ENCODE assay signal across 7 mouse cellular contexts in the genomic region with DNA sequence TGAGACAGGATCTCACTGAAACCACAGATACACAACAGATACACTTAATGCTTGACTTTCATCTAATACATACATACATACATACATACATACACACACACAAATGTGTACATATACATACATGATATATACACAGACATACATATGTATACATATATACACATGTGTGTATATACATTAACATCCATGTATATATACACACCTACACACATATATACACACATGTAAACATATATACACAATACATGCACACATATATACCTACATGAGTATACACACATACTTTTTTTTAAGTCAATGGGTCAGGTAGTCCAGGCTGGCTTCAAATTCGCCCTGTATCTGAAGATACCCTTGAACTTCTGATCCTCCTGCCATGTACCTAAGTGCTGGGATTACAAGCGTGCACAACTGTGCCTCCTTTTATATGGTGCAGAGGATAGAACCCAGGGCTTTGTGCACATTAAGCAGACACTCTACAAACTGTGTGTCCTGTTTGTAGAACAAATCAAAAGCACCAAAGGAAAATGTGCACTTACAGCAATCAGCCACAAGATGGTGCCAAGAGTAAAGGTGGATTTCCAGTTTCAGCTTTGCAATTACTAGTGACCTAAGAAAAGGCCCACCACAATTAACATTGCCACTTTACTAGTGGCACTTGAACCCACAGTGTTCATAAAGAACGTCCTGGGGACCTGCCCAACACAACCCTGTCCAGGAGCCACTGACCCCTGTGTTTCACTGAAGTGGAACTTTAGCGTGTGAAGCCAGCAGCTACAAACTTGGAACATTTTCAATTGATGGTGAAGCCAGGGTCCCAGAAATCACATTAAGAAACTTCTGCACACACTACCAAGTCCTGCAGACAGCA. TPM values are rescaled to one million over a fixed set of nuclear protein-coding genes. Genes with fewer than 3 reads are reported as not detected.
DNase-seq lines count a peak whose midpoint lies in the region; ATAC-seq and TF ChIP-seq lines count a peak whose summit lies in the region.
"Not testable (repeated sequence)": the region's sequence is repeated elsewhere in the genome, so short reads cannot be mapped to it uniquely, and the experiment has no call there.

No protein-coding gene starts in this region.

- not testable (repeated sequence) for TF ChIP-seq CTCF in Patski (IDR thresholded peaks at IDR 0.05)

- not testable (repeated sequence) for H3K9ac ChIP-seq in forebrain, embryonic 11.5 days (ENCODE audit: low read length); heart, embryonic 12.5 days; hindbrain, embryonic 16.5 days (ENCODE audit: low read depth, low read length); limb, embryonic 12.5 days (replicated peaks); neural tube, embryonic 11.5 days (ENCODE audit: low read length)

- in situ Hi-C loops in Patski (cut with MboI; ENCODE audit: low pct_unique_long_range_greater_than_20kb), result not testable (repeated sequence)

- H3K9me3 ChIP-seq in forebrain, embryonic 11.5 days (ENCODE audit: control insufficient read depth, low read length); heart, embryonic 12.5 days (replicated peaks); hindbrain, embryonic 16.5 days (ENCODE audit: control insufficient read depth, low read length); limb, embryonic 12.5 days; neural tube, embryonic 11.5 days (ENCODE audit: control insufficient read depth, low read length): not testable (repeated sequence)

- not testable (repeated sequence) for H3K27me3 ChIP-seq in Patski; forebrain, embryonic 11.5 days (ENCODE audit: control insufficient read depth, insufficient read depth, low read length); heart, embryonic 12.5 days (replicated peaks); hindbrain, embryonic 16.5 days (replicated peaks; ENCODE audit: control insufficient read depth, insufficient read depth, low read length); limb, embryonic 12.5 days; neural tube, embryonic 11.5 days (ENCODE audit: control insufficient read depth, insufficient read depth, low read length)

- no CpG with 5 or more reads among the region's 4 CpGs for WGBS in forebrain, embryonic 11.5 days
- no CpG with 5 or more reads among the region's 4 CpGs for WGBS in heart, embryonic 12.5 days
- no CpG with 5 or more reads among the region's 4 CpGs for WGBS in hindbrain, embryonic 16.5 days
- WGBS in limb, embryonic 12.5 days, result no CpG with 5 or more reads among the region's 4 CpGs
- WGBS in neural tube, embryonic 11.5 days, result no CpG with 5 or more reads among the region's 4 CpGs

- H3K4me1 ChIP-seq in forebrain, embryonic 11.5 days (replicated peaks; ENCODE audit: control insufficient read depth, insufficient read depth, low read length); heart, embryonic 12.5 days (replicated peaks); hindbrain, embryonic 16.5 days (ENCODE audit: control insufficient read depth, insufficient read depth, low read depth, low read length); limb, embryonic 12.5 days (replicated peaks); neural tube, embryonic 11.5 days (ENCODE audit: control insufficient read depth, insufficient read depth, low read length): not testable (repeated sequence)

- peak; percentile 18 for ATAC-seq in Patski
- peak; percentile 44; the same call in 1 of the 2 replicates for ATAC-seq in forebrain, embryonic 11.5 days (replicated peaks; ENCODE audit: low FRiP score)
- peak; percentile 26; the same call in 1 of the 2 replicates for ATAC-seq in heart, embryonic 12.5 days (ENCODE audit: insufficient number of reproducible peaks, low FRiP score)
- ATAC-seq in hindbrain, embryonic 16.5 days, result peak; percentile 57
- ATAC-seq in limb, embryonic 12.5 days (ENCODE audit: insufficient number of reproducible peaks, insufficient read depth, low FRiP score, low TSS enrichment, low read depth), result peak; percentile 29; the same call in 1 of the 2 replicates
- peak; percentile 51; the same call in 1 of the 2 replicates for ATAC-seq in megakaryocyte-erythroid progenitor cell, adult 5-6 weeks (replicated peaks; ENCODE audit: low FRiP score, low TSS enrichment, poor library complexity, severe bottlenecking)
- 0 out of 2 replicates have a peak, but pooled peaks have one; percentile 35 for ATAC-seq in neural tube, embryonic 11.5 days (ENCODE audit: insufficient read depth, low FRiP score, low TSS enrichment)

- H3K36me3 ChIP-seq in forebrain, embryonic 11.5 days (ENCODE audit: control insufficient read depth, insufficient read depth, low read length); heart, embryonic 12.5 days; hindbrain, embryonic 16.5 days (ENCODE audit: control insufficient read depth, insufficient read depth, low read length); limb, embryonic 12.5 days; neural tube, embryonic 11.5 days (ENCODE audit: control insufficient read depth, insufficient read depth, low read length): not testable (repeated sequence)

- H3K27ac ChIP-seq in forebrain, embryonic 11.5 days (ENCODE audit: low read depth, low read length); heart, embryonic 12.5 days (ENCODE audit: poor library complexity, severe bottlenecking); hindbrain, embryonic 16.5 days (ENCODE audit: low read depth, low read length); limb, embryonic 12.5 days; neural tube, embryonic 11.5 days (ENCODE audit: low read depth, low read length): not testable (repeated sequence)

- not testable (repeated sequence) for DNase-seq in Patski (ENCODE audit: low read depth, low spot score); forebrain, embryonic 11.5 days (ENCODE audit: low spot score); neural tube, embryonic 11.5 days (ENCODE audit: low spot score)

- H3K4me3 ChIP-seq in forebrain, embryonic 11.5 days (ENCODE audit: low read depth, low read length); heart, embryonic 12.5 days; hindbrain, embryonic 16.5 days (ENCODE audit: low read length); limb, embryonic 12.5 days (replicated peaks); neural tube, embryonic 11.5 days (ENCODE audit: low read depth, low read length): not testable (repeated sequence)

- POLR2A ChIA-PET in Patski (lab: Charles Lee), result not testable (repeated sequence)

- CTCF ChIA-PET in Patski (lab: Charles Lee), result not testable (repeated sequence)

- H3K4me2 ChIP-seq in forebrain, embryonic 11.5 days (ENCODE audit: low read depth, low read length, severe bottlenecking); heart, embryonic 12.5 days; hindbrain, embryonic 16.5 days (ENCODE audit: low read length); limb, embryonic 12.5 days; neural tube, embryonic 11.5 days (ENCODE audit: low read depth): not testable (repeated sequence)

RNA-seq across cellular contexts. Expression of a gene that starts 37.2 kb away (rescaled TPM):
- 317 TPM for polyA plus RNA-seq in Patski (2021)
- 530 and 544 TPM in 2 replicates for polyA plus RNA-seq in forebrain, embryonic 11.5 days (2014; fragmentation: Nextera tagmentation; extraction: Ambion mirVana)
- polyA plus RNA-seq in heart, embryonic 12.5 days (2016; fragmentation: Nextera tagmentation; extraction: Ambion mirVana), result 418 and 422 TPM in 2 replicates
- 1,010 and 1,046 TPM in 2 replicates for polyA plus RNA-seq in hindbrain, embryonic 16.5 days (2015; fragmentation: Nextera tagmentation; extraction: Ambion mirVana)
- 528 and 536 TPM in 2 replicates for polyA plus RNA-seq in limb, embryonic 12.5 days (2016; fragmentation: Nextera tagmentation; extraction: Ambion mirVana)
- total RNA-seq in megakaryocyte-erythroid progenitor cell, adult 5-6 weeks (2014; fragmentation: Nextera tagmentation), result 73.6 and 91.2 TPM in 2 replicates
- total RNA-seq in megakaryocyte-erythroid progenitor cell, adult 5-6 weeks (2017), result 101 and 104 TPM in 2 replicates
- 845 and 923 TPM in 2 replicates for polyA plus RNA-seq in neural tube, embryonic 11.5 days (2014; fragmentation: Nextera tagmentation; extraction: Ambion mirVana)
